Mouse (Mus musculus) left cerebral cortex, adult 11 months (tissue): ENCODE results near the gene Igll1.

ENCODE experiments used
- DNase-seq: peaks from one replicate; pipeline ENCODE4 v3.0.0; 2022; ENCODE audit warnings: low spot score

The Igll1 gene

GRCm38 (mm10) chr16:16854836-16855235, 8.9 kb downstream of the Igll1 start:
- peak; percentile 24 for DNase-seq

DNA sequence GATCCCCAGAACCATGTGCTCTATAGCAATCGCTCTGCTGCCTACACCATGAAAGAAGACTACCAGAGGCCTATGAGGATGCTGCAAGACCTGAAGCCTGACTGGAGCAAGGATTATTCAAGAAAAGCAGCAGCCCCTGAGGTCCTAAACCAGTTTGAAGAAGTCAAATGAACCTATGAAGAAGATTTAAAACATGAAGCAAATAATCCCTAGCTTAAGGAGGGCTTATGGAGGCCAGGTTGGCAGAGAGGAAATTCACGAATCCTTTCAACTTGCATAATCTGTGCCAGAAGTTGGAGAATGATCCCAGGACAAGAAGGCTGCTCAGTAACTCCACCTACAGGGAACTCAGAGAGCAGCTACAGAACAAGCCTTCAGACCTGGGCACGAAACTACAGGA, 11.4 kb downstream of the Igll1 start:
- DNase-seq = no peak

- DNase-seq = no peak
These were observed 14.6 kb downstream of the Igll1 start for GRCm38 (mm10) chr16:16849196-16849595.

GRCm38 (mm10) chr16:16829671-16830070, 34.1 kb downstream of the Igll1 start:
- no peak for DNase-seq

DNA sequence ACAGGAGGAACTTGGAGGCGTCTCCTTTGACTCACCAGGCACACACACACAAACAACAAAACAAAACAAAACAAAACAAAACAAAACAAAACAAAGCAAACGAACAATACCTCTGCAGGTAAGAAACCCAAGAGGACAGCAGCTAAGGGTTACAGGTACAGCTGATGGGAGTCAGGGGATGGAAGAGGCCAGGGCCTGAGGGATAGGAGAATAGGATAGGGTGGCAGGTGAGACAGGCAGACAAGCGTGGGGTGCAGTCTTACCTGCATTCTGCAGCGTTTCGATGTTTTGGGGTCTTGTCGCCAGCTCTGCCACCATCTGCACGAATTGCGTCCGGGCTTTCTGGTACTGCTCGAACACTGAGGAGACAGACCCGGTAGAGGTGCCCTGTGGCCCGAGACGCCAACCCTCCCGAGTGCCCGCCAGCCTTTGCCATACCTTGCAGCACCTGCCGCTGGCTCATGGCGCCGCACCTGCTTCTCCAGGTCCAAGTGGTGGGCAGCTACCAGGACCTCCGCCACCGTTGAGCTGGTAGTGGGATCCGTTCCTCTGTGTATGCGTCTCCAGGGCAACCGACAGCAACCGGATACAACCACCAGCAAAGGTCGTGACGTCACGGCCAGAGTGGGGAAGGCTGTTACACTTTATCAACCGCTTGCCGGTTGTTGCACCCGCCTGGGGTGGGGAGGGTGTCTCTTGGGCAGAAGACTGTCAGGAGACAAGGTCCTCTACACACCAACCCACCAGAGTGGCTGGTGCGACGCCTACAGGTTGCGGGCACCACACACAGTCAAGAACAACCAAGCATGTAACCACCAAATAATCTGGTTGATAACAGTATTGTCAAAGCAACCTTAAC, 34.8 kb downstream of the Igll1 start, which contains the start of gene Spag6l:
Spag6l (minus strand) TSS at position 700 of the 859 bp plus-strand sequence.
- peak; percentile 13 for DNase-seq

DNA sequence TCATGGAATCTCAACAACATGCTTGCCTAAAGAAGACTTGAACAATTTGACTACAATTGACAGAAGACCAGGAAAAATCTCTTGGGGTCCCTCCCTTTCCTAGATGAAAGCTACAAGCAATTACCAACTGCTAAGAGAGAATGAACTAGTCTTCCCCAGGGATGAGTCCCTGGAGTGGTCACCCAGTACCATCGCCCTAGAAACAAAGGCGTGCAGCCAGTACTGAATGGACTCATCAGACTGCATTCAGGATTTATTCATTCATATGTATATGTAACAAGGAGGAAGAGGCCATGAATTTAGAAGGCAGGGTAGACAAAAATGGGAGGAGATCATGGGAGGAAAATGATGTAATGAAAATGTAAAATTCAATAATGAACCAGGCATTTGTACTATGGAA, 37.6 kb downstream of the Igll1 start:
- DNase-seq = no peak

DNA sequence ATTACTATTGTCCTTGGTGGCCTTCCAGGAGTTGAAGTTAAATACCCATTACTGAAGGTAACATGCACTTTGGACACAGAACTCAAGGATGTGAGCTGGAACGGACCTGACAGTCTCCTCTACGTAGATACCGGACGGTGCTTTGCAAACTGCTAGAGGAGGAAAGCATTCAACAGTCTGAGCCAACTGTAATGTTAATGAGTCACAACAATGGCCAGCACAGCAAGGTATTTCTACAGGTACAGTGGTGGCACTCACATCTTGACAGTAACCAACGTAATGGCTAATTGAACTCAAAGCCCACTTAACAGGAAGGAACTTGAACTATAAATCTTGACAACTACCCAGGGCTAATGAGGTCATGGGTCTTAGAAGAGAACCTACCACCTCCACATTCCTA, 38.3 kb downstream of the Igll1 start:
- DNase-seq = no peak
